ENCODE assay signal across 8 mouse cellular contexts in the genomic region with DNA sequence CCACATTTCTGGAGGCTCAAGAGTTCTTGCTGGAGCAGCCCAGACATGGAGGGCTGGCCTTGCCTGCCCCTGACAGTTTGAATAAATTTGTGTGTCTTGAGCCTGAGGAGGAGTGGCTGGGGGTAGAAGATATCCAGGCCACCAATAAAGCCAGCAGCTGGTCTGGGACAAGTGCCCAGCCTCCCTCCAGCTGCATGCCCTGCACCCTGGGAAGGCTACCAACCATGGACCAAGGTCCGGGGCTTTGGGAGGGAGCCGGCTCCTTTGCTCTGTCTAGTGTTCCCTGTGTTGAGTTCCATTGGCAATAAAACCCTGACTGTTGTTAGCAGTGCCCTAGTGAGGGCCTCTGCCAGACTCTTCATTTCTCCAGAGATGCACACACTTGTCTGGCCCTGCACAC. TPM values are rescaled to one million over a fixed set of nuclear protein-coding genes. Genes with fewer than 3 reads are reported as not detected.
DNase-seq lines count a peak whose midpoint lies in the region; ATAC-seq and TF ChIP-seq lines count a peak whose summit lies in the region.

No protein-coding gene starts in this region.

- no peaks in the 10 kb centered on the region for H3K27me3 ChIP-seq in midbrain, postnatal 0 days (ENCODE audit: insufficient read depth, low read length)

- peaks cover 58% of the 10 kb centered on the region for H3K36me3 ChIP-seq in midbrain, postnatal 0 days (ENCODE audit: insufficient read depth, low read length)

- no peaks in the 10 kb centered on the region for H3K4me1 ChIP-seq in midbrain, postnatal 0 days (ENCODE audit: insufficient read depth, low read length)

- DNase-seq in heart, adult 11 months: peak; percentile 96
- DNase-seq in heart, adult 8-10 months (ENCODE audit: low spot score): no peak
- peak; percentile 62 for DNase-seq in Muller cell, postnatal 12 days (ENCODE audit: inconsistent ontology term)
- DNase-seq in gastrocnemius, postnatal 14 days: peak; percentile 76
- DNase-seq in kidney, adult 9 months: peak; percentile 87
- DNase-seq in midbrain, postnatal 0 days (ENCODE audit: low spot score): peak; percentile 77
- DNase-seq in embryo, embryonic 10.5 days (ENCODE audit: low spot score): no peak

- no peak overlapping the region for H3K4me3 ChIP-seq in midbrain, postnatal 0 days (ENCODE audit: low read depth, low read length)

- TF ChIP-seq CTCF in midbrain, postnatal 0 days (IDR thresholded peaks at IDR 0.05): no peak

- H3K9ac ChIP-seq in midbrain, postnatal 0 days (replicated peaks; ENCODE audit: low read length, poor library complexity, severe bottlenecking): no peak overlapping the region

- ATAC-seq in midbrain, postnatal 0 days (ENCODE audit: low FRiP score): peak; percentile 20; the same call in 1 of the 2 replicates
- ATAC-seq in cerebellum, adult (ENCODE audit: insufficient number of reproducible peaks, low FRiP score, low TSS enrichment): no peak

- H3K27ac ChIP-seq in midbrain, postnatal 0 days (ENCODE audit: low read depth, low read length): peak overlapping the region; percentile 26; the same call in 1 of the 2 replicates

- H3K9me3 ChIP-seq in midbrain, postnatal 0 days (ENCODE audit: low read length): no peaks in the 10 kb centered on the region

- H3K4me2 ChIP-seq in midbrain, postnatal 0 days (ENCODE audit: low read depth, low read length, poor library complexity, severe bottlenecking): no peak overlapping the region

- WGBS in midbrain, postnatal 0 days: 55% methylated on average over 2 of the region's 2 CpGs

- intact Hi-C loops in gastrocnemius, postnatal 14 days (cut with DNase I; ENCODE audit: low total_unique reads): loop anchor here (2.0 kb wide), 1 partner anchor 82 kb away; no protein-coding TSS in a partner anchor

RNA-seq across cellular contexts. Expression of gene Vps37b, which starts 29.2 kb away (rescaled TPM):
- total RNA-seq in heart, adult 8-10 months (2022): 10 to 100 TPM; 13.7 to 24.0 (median 16.5) TPM
- 1 to 10 TPM; 6.3 to 7.8 TPM for total RNA-seq in gastrocnemius, postnatal 14 days (2021)
- 52.3 and 75.5 TPM in 2 replicates for total RNA-seq in midbrain, postnatal 0 days (2014; rRNA removed)
- polyA plus RNA-seq in midbrain, postnatal 0 days (2015; fragmentation: Nextera tagmentation; extraction: Ambion mirVana): 54.3 and 56.2 TPM in 2 replicates

RNA-seq across cellular contexts. Expression of gene Hip1r, which starts 29.4 kb away (rescaled TPM):
- total RNA-seq in heart, adult 8-10 months (2022): 10 to 100 TPM; 11.5 to 15.5 (median 13.7) TPM
- total RNA-seq in gastrocnemius, postnatal 14 days (2021): 10 to 100 TPM in 1 of 2 experiments, 1 to 10 TPM in 1; 7.2 to 11.1 TPM
- total RNA-seq in midbrain, postnatal 0 days (2014; rRNA removed): 42.9 and 45.4 TPM in 2 replicates
- 25.8 and 30.8 TPM in 2 replicates for polyA plus RNA-seq in midbrain, postnatal 0 days (2015; fragmentation: Nextera tagmentation; extraction: Ambion mirVana)

Comparison
In these comparisons a context has a peak if more than half of its experiments do, and no peak if none do; other contexts are left out.
1. DNase-seq: peak in heart, adult 11 months (single experiment), Muller cell, postnatal 12 days (single experiment), gastrocnemius, postnatal 14 days (single experiment), kidney, adult 9 months (single experiment) and midbrain, postnatal 0 days (single experiment); none in heart, adult 8-10 months (single experiment) and embryo, embryonic 10.5 days (single experiment).